Mouse (Mus musculus): ENCODE measurements at regions not wholly inside any gene's neighbourhood (a gene's known extent, or its start where the extent isn't known, plus 50 kb on each side); places are given as distances from the start of the nearest gene placed in this dataset.

- TF ChIP-seq POLR2A (IDR thresholded peaks at IDR 0.05; ENCODE audit: insufficient read depth, low read depth, low read length) (no peak), CTCF (IDR thresholded peaks at IDR 0.05; ENCODE audit: insufficient read depth, low read depth, low read length) (no peak)
Observed at GRCm38 (mm10) chr11:22610433-22611101, 98.7 kb downstream of the Tmem17 start.
